Mouse (Mus musculus): Measurements from ENCODE around the gene Scn3a.

GRCm38 (mm10) chr2:65553473-65553872 lies 14.0 kb downstream of the Scn3a start:
- no peak for TF ChIP-seq CTCF (IDR thresholded peaks at IDR 0.05; ENCODE audit: extremely low read depth, insufficient read depth, insufficient read length, insufficient replicate concordance)
- no peak for TF ChIP-seq POLR2A (IDR thresholded peaks at IDR 0.05; ENCODE audit: low read depth, low read length)

All from spleen, adult 2 months (tissue).